22 mouse cellular contexts compared by ENCODE assay signal in genomic region chr4:23985956-23986355, GRCm38 (mm10).
DNase-seq lines count a peak whose midpoint lies in the region; ATAC-seq lines count a peak whose summit lies in the region.
"Had no signal": no experiment of that assay in that cellular context is flagged by ENCODE, and none has a peak within 500 bp of the region (broad histone marks: within the 10 kb centered on the region; RNA-seq: fewer than 3 reads in every experiment).

No protein-coding gene starts in this region.

- ATAC-seq in embryonic facial prominence, embryonic 14.5 days (ENCODE audit: low read depth): no peak
- no peak for ATAC-seq in hindbrain, embryonic 12.5 days (ENCODE audit: low FRiP score)
- ATAC-seq in hindbrain, embryonic 13.5 days (ENCODE audit: low FRiP score): no peak
- ATAC-seq in heart, embryonic 12.5 days (ENCODE audit: insufficient number of reproducible peaks, low FRiP score): no peak
- ATAC-seq: inflammation-experienced regulatory T-cells, adult 6 months had no signal

- H3K9me3 ChIP-seq in embryonic facial prominence, embryonic 14.5 days (ENCODE audit: control insufficient read depth, low read length): no peaks in the 10 kb centered on the region
- H3K9me3 ChIP-seq in embryonic facial prominence, embryonic 10.5 days: no peaks in the 10 kb centered on the region
- H3K9me3 ChIP-seq in hindbrain, embryonic 12.5 days (replicated peaks): no peaks in the 10 kb centered on the region
- H3K9me3 ChIP-seq in hindbrain, embryonic 13.5 days: no peaks in the 10 kb centered on the region
- H3K9me3 ChIP-seq in heart, embryonic 12.5 days (replicated peaks): no peaks in the 10 kb centered on the region
- H3K9me3 ChIP-seq: embryonic facial prominence, embryonic 13.5 days; liver, embryonic 13.5 days; neural tube, embryonic 13.5 days; stomach, embryonic 15.5 days had no signal

- DNase-seq in embryonic facial prominence, embryonic 14.5 days (ENCODE audit: low spot score): peak; percentile 34
- DNase-seq in embryonic facial prominence, embryonic 10.5 days (ENCODE audit: low spot score): no peak
- peak; percentile 51 for DNase-seq in Muller cell, postnatal 12 days (ENCODE audit: inconsistent ontology term)
- DNase-seq in mesoderm, embryonic 11.5 days (ENCODE audit: low read depth, low spot score): peak; percentile 62
- DNase-seq in gastrocnemius, adult 18-20 months (ENCODE audit: low spot score): no peak
- DNase-seq: adrenal gland, postnatal 14 days; cerebellum, adult 9-10 months; heart, postnatal 4 days; kidney, adult 18-20 months; layer of hippocampus, adult 9-11 months; liver, embryonic 13.5 days; lung, adult 2 months; lung, postnatal 14 days; thymus, postnatal 36 days had no signal

- no peak overlapping the region for H3K4me2 ChIP-seq in embryonic facial prominence, embryonic 14.5 days (ENCODE audit: low read depth, low read length)
- no peak overlapping the region for H3K4me2 ChIP-seq in hindbrain, embryonic 12.5 days (replicated peaks)
- no peak overlapping the region for H3K4me2 ChIP-seq in hindbrain, embryonic 13.5 days
- H3K4me2 ChIP-seq in heart, embryonic 12.5 days: no peak overlapping the region
- H3K4me2 ChIP-seq: embryonic facial prominence, embryonic 13.5 days; liver, embryonic 13.5 days; neural tube, embryonic 13.5 days; stomach, embryonic 15.5 days had no signal

- no peak overlapping the region for H3K9ac ChIP-seq in embryonic facial prominence, embryonic 14.5 days (ENCODE audit: low read depth, low read length)
- H3K9ac ChIP-seq in hindbrain, embryonic 12.5 days: no peak overlapping the region
- H3K9ac ChIP-seq in hindbrain, embryonic 13.5 days: no peak overlapping the region
- no peak overlapping the region for H3K9ac ChIP-seq in heart, embryonic 12.5 days
- H3K9ac ChIP-seq: embryonic facial prominence, embryonic 13.5 days; liver, embryonic 13.5 days; neural tube, embryonic 13.5 days; stomach, embryonic 15.5 days had no signal

- H3K4me3 ChIP-seq in embryonic facial prominence, embryonic 14.5 days (ENCODE audit: low read depth, low read length): no peak overlapping the region
- no peak overlapping the region for H3K4me3 ChIP-seq in embryonic facial prominence, embryonic 10.5 days
- H3K4me3 ChIP-seq in hindbrain, embryonic 12.5 days: no peak overlapping the region
- H3K4me3 ChIP-seq in hindbrain, embryonic 13.5 days: no peak overlapping the region
- no peak overlapping the region for H3K4me3 ChIP-seq in heart, embryonic 12.5 days
- H3K4me3 ChIP-seq: embryonic facial prominence, embryonic 13.5 days; liver, embryonic 13.5 days; neural tube, embryonic 13.5 days; stomach, embryonic 15.5 days had no signal

- H3K36me3 ChIP-seq in embryonic facial prominence, embryonic 14.5 days (ENCODE audit: control insufficient read depth, insufficient read depth, low read length): no peaks in the 10 kb centered on the region
- no peaks in the 10 kb centered on the region for H3K36me3 ChIP-seq in embryonic facial prominence, embryonic 10.5 days (replicated peaks)
- H3K36me3 ChIP-seq in hindbrain, embryonic 12.5 days: no peaks in the 10 kb centered on the region
- H3K36me3 ChIP-seq in hindbrain, embryonic 13.5 days: no peaks in the 10 kb centered on the region
- no peaks in the 10 kb centered on the region for H3K36me3 ChIP-seq in heart, embryonic 12.5 days
- H3K36me3 ChIP-seq: embryonic facial prominence, embryonic 13.5 days; liver, embryonic 13.5 days; neural tube, embryonic 13.5 days; stomach, embryonic 15.5 days had no signal

- WGBS in embryonic facial prominence, embryonic 14.5 days: 71% methylated on average over 4 of the region's 4 CpGs
- 68% methylated on average over 4 of the region's 4 CpGs for WGBS in embryonic facial prominence, embryonic 10.5 days
- WGBS in hindbrain, embryonic 12.5 days: 41% methylated on average over 4 of the region's 4 CpGs
- WGBS in hindbrain, embryonic 13.5 days: 19% methylated on average over 4 of the region's 4 CpGs
- WGBS in heart, embryonic 12.5 days: 71% methylated on average over 4 of the region's 4 CpGs

- 0 out of 2 replicates have a peak, but pooled peaks cover 6% of the 10 kb centered on the region for H3K4me1 ChIP-seq in embryonic facial prominence, embryonic 14.5 days (ENCODE audit: control insufficient read depth, insufficient read depth, low read length)
- peaks cover 15% of the 10 kb centered on the region for H3K4me1 ChIP-seq in embryonic facial prominence, embryonic 10.5 days
- peaks cover 11% of the 10 kb centered on the region for H3K4me1 ChIP-seq in hindbrain, embryonic 12.5 days
- peaks cover 14% of the 10 kb centered on the region for H3K4me1 ChIP-seq in hindbrain, embryonic 13.5 days (replicated peaks)
- H3K4me1 ChIP-seq in heart, embryonic 12.5 days (replicated peaks): peaks cover 12% of the 10 kb centered on the region
- H3K4me1 ChIP-seq: liver, embryonic 13.5 days; stomach, embryonic 15.5 days had no signal

- no peaks in the 10 kb centered on the region for H3K27me3 ChIP-seq in embryonic facial prominence, embryonic 14.5 days (replicated peaks; ENCODE audit: control insufficient read depth, insufficient read depth, low read length)
- H3K27me3 ChIP-seq in embryonic facial prominence, embryonic 10.5 days (replicated peaks; ENCODE audit: low read depth, poor library complexity, severe bottlenecking): no peaks in the 10 kb centered on the region
- H3K27me3 ChIP-seq in hindbrain, embryonic 12.5 days: no peaks in the 10 kb centered on the region
- no peaks in the 10 kb centered on the region for H3K27me3 ChIP-seq in hindbrain, embryonic 13.5 days
- H3K27me3 ChIP-seq in heart, embryonic 12.5 days (replicated peaks): no peaks in the 10 kb centered on the region
- H3K27me3 ChIP-seq: embryonic facial prominence, embryonic 13.5 days; liver, embryonic 13.5 days; neural tube, embryonic 13.5 days; stomach, embryonic 15.5 days had no signal

- no peak overlapping the region for H3K27ac ChIP-seq in embryonic facial prominence, embryonic 14.5 days (replicated peaks; ENCODE audit: low read depth, low read length)
- H3K27ac ChIP-seq in embryonic facial prominence, embryonic 10.5 days (replicated peaks): no peak overlapping the region
- peak overlapping the region; percentile 62 for H3K27ac ChIP-seq in hindbrain, embryonic 12.5 days
- no peak overlapping the region for H3K27ac ChIP-seq in hindbrain, embryonic 13.5 days
- no peak overlapping the region for H3K27ac ChIP-seq in heart, embryonic 12.5 days (ENCODE audit: poor library complexity, severe bottlenecking)
- H3K27ac ChIP-seq: embryonic facial prominence, embryonic 13.5 days; kidney, postnatal 0 days; liver, embryonic 13.5 days; neural tube, embryonic 13.5 days; stomach, embryonic 15.5 days had no signal

Comparison
In these comparisons a context has a peak if more than half of its experiments do, and no peak if none do; other contexts are left out.
1. DNase-seq: peak in embryonic facial prominence, embryonic 14.5 days (single experiment), Muller cell, postnatal 12 days (single experiment) and mesoderm, embryonic 11.5 days (single experiment); none in embryonic facial prominence, embryonic 10.5 days (single experiment) and gastrocnemius, adult 18-20 months (single experiment).